Mouse (Mus musculus) heart, embryonic 11.5 days (tissue): ENCODE measurements around the gene Retreg1. TPM values are rescaled to one million over a fixed set of nuclear protein-coding genes. Genes with fewer than 3 reads are reported as not detected.

Source experiments
- ATAC-seq: fragments of 200-750 bp; cut with Nextera tagmentation; replicated peaks from 2 replicates; pipeline ENCODE4 v1.8.0; 2017; ENCODE audit warnings: moderate library complexity; ENCODE audit not compliant: insufficient number of reproducible peaks, low FRiP score, low TSS enrichment
- H3K27ac ChIP-seq: fragments of 300-500 bp; sonication (generic); 2 replicates; pipeline ENCODE4 v1.5.1; 2014; ENCODE audit warnings: mild to moderate bottlenecking, low read depth, low read length
- H3K27me3 ChIP-seq: fragments of 300-500 bp; sonication (generic); 2 replicates; pipeline ENCODE4 v1.6.1; 2014; ENCODE audit warnings: mild to moderate bottlenecking, low read length, mixed read lengths; ENCODE audit not compliant: control insufficient read depth, insufficient read depth
- H3K36me3 ChIP-seq: fragments of 300-500 bp; sonication (generic); 2 replicates; pipeline ENCODE4 v1.6.1; 2014; ENCODE audit warnings: mild to moderate bottlenecking, low read length, moderate library complexity, mixed read lengths; ENCODE audit not compliant: control insufficient read depth, insufficient read depth
- H3K4me1 ChIP-seq: fragments of 300-500 bp; sonication (generic); 2 replicates; pipeline ENCODE4 v1.6.1; 2014; ENCODE audit warnings: low read length; ENCODE audit not compliant: control insufficient read depth, insufficient read depth
- H3K4me2 ChIP-seq: fragments of 300-500 bp; sonication (generic); 2 replicates; pipeline ENCODE4 v1.6.1; 2014; ENCODE audit warnings: mild to moderate bottlenecking, moderate library complexity
- H3K4me3 ChIP-seq: fragments of 300-500 bp; sonication (generic); 2 replicates; pipeline ENCODE4 v1.5.1; 2014; ENCODE audit warnings: low read depth, low read length
- H3K9ac ChIP-seq: fragments of 300-500 bp; sonication (generic); 2 replicates; pipeline ENCODE4 v1.6.1; 2014; ENCODE audit warnings: mild to moderate bottlenecking, low read depth, low read length, moderate library complexity
- H3K9me3 ChIP-seq: fragments of 300-500 bp; sonication (generic); replicated peaks from 2 replicates; pipeline ENCODE4 v1.6.1; 2016; ENCODE audit warnings: low read length; ENCODE audit not compliant: control insufficient read depth
- WGBS: fragments of 180-500 bp; shearing (Covaris S2); extraction: QIAGEN DNeasy Blood & Tissue Kit; methylation state at CpG from one replicate; pipeline ENCODE4 v1.1.7; 2014; ENCODE audit not compliant: insufficient replicate concordance; 5-methylcytosine and 5-hydroxymethylcytosine counted together
- polyA plus RNA-seq: library from polyadenylated mRNA; unstranded; fragments of >200 nt; fragmentation: Nextera tagmentation; extraction: Ambion mirVana; gene quantifications from 2 replicates; pipeline ENCODE4 v1.2.1, GENCODE M21; 2014

The Retreg1 gene
- polyA plus RNA-seq, 1 experiment from 2014 or later: 47.2 TPM

- ATAC-seq: no peak
- Histone ChIP-seq H3K4me2 (peak overlapping the region; percentile 91), H3K27me3 (peaks cover 19% of the 10 kb centered on the region; the same call in 1 of the 2 replicates), H3K9ac (0 out of 2 replicates have a peak overlapping the region, but pooled peaks have one; percentile 79), H3K27ac (no peak overlapping the region), H3K9me3 (no peaks in the 10 kb centered on the region), H3K4me3 (peak overlapping the region; percentile 73), H3K36me3 (no peaks in the 10 kb centered on the region), H3K4me1 (no peaks in the 10 kb centered on the region)
- 23% methylated on average over 11 of the region's 11 CpGs for WGBS
These were observed 1.1 kb downstream of the Retreg1 start for GRCm38 (mm10) chr15:25844013-25844570.

GRCm38 (mm10) chr15:25844771-25845170, 1.8 kb downstream of the Retreg1 start:
- H3K36me3 ChIP-seq: no peaks in the 10 kb centered on the region
- H3K9me3 ChIP-seq: no peaks in the 10 kb centered on the region
- 51% methylated on average over 4 of the region's 4 CpGs for WGBS
- H3K4me2 ChIP-seq: no peak overlapping the region
- no peak overlapping the region for H3K4me3 ChIP-seq
- H3K9ac ChIP-seq: no peak overlapping the region
- H3K27ac ChIP-seq: no peak overlapping the region
- no peaks in the 10 kb centered on the region for H3K4me1 ChIP-seq
- peaks cover 19% of the 10 kb centered on the region; the same call in 1 of the 2 replicates for H3K27me3 ChIP-seq
- ATAC-seq: no peak

- Histone ChIP-seq H3K4me3 (no peak overlapping the region), H3K27ac (no peak overlapping the region), H3K9me3 (no peaks in the 10 kb centered on the region), H3K4me2 (no peak overlapping the region), H3K9ac (no peak overlapping the region), H3K27me3 (peaks cover 9% of the 10 kb centered on the region; the same call in 1 of the 2 replicates), H3K4me1 (no peaks in the 10 kb centered on the region), H3K36me3 (no peaks in the 10 kb centered on the region)
- 88% methylated on average over 1 of the region's 1 CpGs for WGBS
- no peak for ATAC-seq
These were observed 4.7 kb downstream of the Retreg1 start for GRCm38 (mm10) chr15:25847576-25848168.

GRCm38 (mm10) chr15:25850552-25850951, 7.6 kb downstream of the Retreg1 start:
- WGBS: 58% methylated on average over 11 of the region's 11 CpGs
- no peak overlapping the region for H3K27ac ChIP-seq
- ATAC-seq: no peak
- H3K4me1 ChIP-seq: no peaks in the 10 kb centered on the region
- H3K4me3 ChIP-seq: no peak overlapping the region
- no peak overlapping the region for H3K9ac ChIP-seq
- no peaks in the 10 kb centered on the region for H3K27me3 ChIP-seq
- no peaks in the 10 kb centered on the region for H3K36me3 ChIP-seq
- no peak overlapping the region for H3K4me2 ChIP-seq
- H3K9me3 ChIP-seq: no peaks in the 10 kb centered on the region

GRCm38 (mm10) chr15:25854270-25854904, 11.4 kb downstream of the Retreg1 start:
- WGBS: 56% methylated on average over 18 of the region's 18 CpGs
- H3K4me2 ChIP-seq: no peak overlapping the region
- H3K4me3 ChIP-seq: no peak overlapping the region
- H3K36me3 ChIP-seq: no peaks in the 10 kb centered on the region
- H3K9me3 ChIP-seq: no peaks in the 10 kb centered on the region
- H3K9ac ChIP-seq: no peak overlapping the region
- ATAC-seq: no peak
- H3K27me3 ChIP-seq: no peaks in the 10 kb centered on the region
- H3K4me1 ChIP-seq: no peaks in the 10 kb centered on the region
- H3K27ac ChIP-seq: no peak overlapping the region

GRCm38 (mm10) chr15:25858611-25859058, 15.7 kb downstream of the Retreg1 start:
- H3K9ac ChIP-seq: no peak overlapping the region
- no peak overlapping the region for H3K27ac ChIP-seq
- no peaks in the 10 kb centered on the region for H3K36me3 ChIP-seq
- no peak overlapping the region for H3K4me2 ChIP-seq
- no peak overlapping the region for H3K4me3 ChIP-seq
- WGBS: 62% methylated on average over 10 of the region's 12 CpGs
- no peaks in the 10 kb centered on the region for H3K4me1 ChIP-seq
- ATAC-seq: no peak
- H3K9me3 ChIP-seq: no peaks in the 10 kb centered on the region
- no peaks in the 10 kb centered on the region for H3K27me3 ChIP-seq

- Histone ChIP-seq H3K27ac (no peak overlapping the region), H3K9ac (no peak overlapping the region), H3K4me3 (no peak overlapping the region), H3K27me3 (no peaks in the 10 kb centered on the region), H3K36me3 (no peaks in the 10 kb centered on the region), H3K4me2 (no peak overlapping the region), H3K9me3 (no peaks in the 10 kb centered on the region), H3K4me1 (no peaks in the 10 kb centered on the region)
- 61% methylated on average over 3 of the region's 3 CpGs for WGBS
- no peak for ATAC-seq
These were observed 16.5 kb downstream of the Retreg1 start for GRCm38 (mm10) chr15:25859469-25859868.

GRCm38 (mm10) chr15:25861900-25862299, 18.9 kb downstream of the Retreg1 start:
- 0 out of 2 replicates have a peak overlapping the region, but pooled peaks have one; percentile 39 for H3K9ac ChIP-seq
- H3K36me3 ChIP-seq: no peaks in the 10 kb centered on the region
- no peak overlapping the region for H3K27ac ChIP-seq

More at GRCm38 (mm10) chr15:25861900-25862299, 18.9 kb downstream of the Retreg1 start:
- Histone ChIP-seq H3K9me3 (no peaks in the 10 kb centered on the region), H3K4me2 (no peak overlapping the region), H3K4me1 (no peaks in the 10 kb centered on the region), H3K4me3 (no peak overlapping the region), H3K27me3 (no peaks in the 10 kb centered on the region)
- WGBS: 78% methylated on average over 7 of the region's 7 CpGs
- no peak for ATAC-seq
